In the genomic region with DNA sequence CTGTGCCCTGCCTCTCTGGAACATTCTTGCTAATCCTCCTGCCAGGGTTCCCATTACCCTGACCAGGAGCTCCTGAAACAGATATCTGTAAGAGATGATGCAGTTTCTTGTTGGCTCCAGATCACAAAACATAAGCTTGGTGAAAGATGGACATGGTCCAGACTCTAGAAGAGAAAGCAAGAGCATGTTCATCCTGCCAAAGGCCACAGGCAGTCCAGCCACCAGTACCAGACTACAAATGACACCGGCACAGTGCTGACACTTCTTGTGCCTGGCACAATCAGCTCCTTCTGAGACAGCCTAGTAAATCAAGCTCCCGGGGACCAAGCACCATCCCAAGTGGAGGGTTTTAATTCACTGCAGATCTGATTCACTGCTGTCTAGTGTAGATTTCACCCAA, we compare ENCODE assay signal across 17 mouse cellular contexts.
A peak's percentile ranks its signal among the peaks of the same experiment; 100 is the strongest.
DNase-seq lines count a peak whose midpoint lies in the region; ATAC-seq and TF ChIP-seq lines count a peak whose summit lies in the region.
"Had no signal": no experiment of that assay in that cellular context is flagged by ENCODE, and none has a peak within 500 bp of the region (broad histone marks: within the 10 kb centered on the region; RNA-seq: fewer than 3 reads in every experiment).

No protein-coding gene starts in this region.

- no peak for TF ChIP-seq CTCF in gastrocnemius, adult 2 months (IDR thresholded peaks at IDR 0.05)
- no peak for TF ChIP-seq CTCF in left cerebral cortex, adult 2 months (IDR thresholded peaks at IDR 0.05)

- H3K27ac ChIP-seq in gastrocnemius, adult 2 months = peak overlapping the region; percentile 69
- H3K27ac ChIP-seq in left cerebral cortex, adult 2 months = no peak overlapping the region
- H3K27ac ChIP-seq: forebrain, embryonic 13.5 days; hindbrain, embryonic 15.5 days had no signal

- H3K4me3 ChIP-seq in gastrocnemius, adult 2 months = no peak overlapping the region
- H3K4me3 ChIP-seq in left cerebral cortex, adult 2 months = no peak overlapping the region
- H3K4me3 ChIP-seq: forebrain, embryonic 13.5 days; hindbrain, embryonic 15.5 days had no signal

- ATAC-seq in cerebellum, adult (ENCODE audit: insufficient number of reproducible peaks, low FRiP score, low TSS enrichment) = no peak
- ATAC-seq: forebrain, embryonic 13.5 days; forebrain, postnatal 0 days; intestine, embryonic 16.5 days had no signal

- intact Hi-C loops in gastrocnemius, adult 2 months (cut with DNase I) = no loop called here
- intact Hi-C loops in left cerebral cortex, postnatal 4 days (cut with DNase I) = no loop called here
- intact Hi-C loops in left cerebral cortex, adult 2 months (cut with DNase I) = no loop called here

- DNase-seq in cerebellum, postnatal 14 days = peak; percentile 11 to 25
- peak; percentile 57 for DNase-seq in gastrocnemius, adult 2 months
- no peak for DNase-seq in gastrocnemius, postnatal 4 days (ENCODE audit: low spot score in 2 of 2)
- peak; percentile 12 for DNase-seq in left cerebral cortex, postnatal 4 days
- no peak for DNase-seq in left cerebral cortex, adult 2 months (ENCODE audit: extremely low spot score in 1 of 2, low spot score in 2 of 2)
- DNase-seq in layer of hippocampus, adult 9-11 months = no peak
- DNase-seq: adrenal gland, adult 8-10 months; adrenal gland, postnatal 36 days; cerebellum, adult 11 months; cerebellum, adult 9-10 months; forebrain, postnatal 0 days; heart, adult 11 months; kidney, adult 2 months had no signal

Comparison
In these comparisons a context has a peak if more than half of its experiments do, and no peak if none do; other contexts are left out.
1. DNase-seq: peak in cerebellum, postnatal 14 days (2 of 2), gastrocnemius, adult 2 months (single experiment) and left cerebral cortex, postnatal 4 days (single experiment); none in gastrocnemius, postnatal 4 days (0 of 2), left cerebral cortex, adult 2 months (0 of 2) and layer of hippocampus, adult 9-11 months (single experiment).